Mouse (Mus musculus) naive thymus-derived CD4-positive, alpha-beta T cell, adult 2 months (primary cell): ENCODE results near the gene Kdr.

ENCODE experiments used
- DNase-seq: peaks from one replicate; pipeline ENCODE4 v3.0.0-alpha.2; 2011; ENCODE audit warnings: low read depth

The Kdr gene

DNA sequence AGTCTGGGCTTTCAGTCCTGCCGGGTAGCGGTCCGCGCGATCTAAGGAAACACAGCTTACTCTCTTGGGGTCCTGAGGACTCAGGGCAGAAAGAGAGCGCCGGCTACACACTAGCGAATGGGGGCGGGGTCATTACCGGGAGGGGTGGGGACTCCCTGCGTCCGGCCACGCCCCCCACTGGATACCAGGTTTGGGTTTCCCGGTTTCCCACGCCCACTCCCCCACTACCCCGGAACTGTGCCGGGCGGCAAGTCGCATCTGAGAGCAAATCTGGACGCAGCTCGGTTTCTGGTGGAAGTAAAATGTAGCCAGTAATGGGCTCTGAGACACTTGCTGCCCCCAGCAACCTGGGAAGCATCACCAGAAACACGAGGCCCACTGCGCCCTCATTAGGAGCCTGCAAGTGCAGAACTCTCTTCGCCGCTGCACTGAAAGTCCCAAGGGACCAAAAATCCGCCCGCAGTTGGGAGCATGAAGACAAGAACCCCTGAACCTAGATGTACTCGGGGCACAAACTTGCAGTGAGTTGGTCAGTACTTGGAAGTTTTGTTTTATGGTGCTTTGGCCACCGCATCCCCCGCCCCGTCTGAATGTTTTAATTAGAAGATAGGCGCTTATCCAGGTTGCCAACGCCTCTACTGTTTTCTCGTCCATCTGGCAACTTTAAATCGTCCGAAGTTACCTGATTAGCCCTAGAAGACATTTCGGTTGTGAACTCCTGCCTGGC is at the start of gene Kdr:
Gene Kdr (minus strand): TSS at position 85 of the 727 bp plus-strand sequence.
- DNase-seq = no peak

DNA sequence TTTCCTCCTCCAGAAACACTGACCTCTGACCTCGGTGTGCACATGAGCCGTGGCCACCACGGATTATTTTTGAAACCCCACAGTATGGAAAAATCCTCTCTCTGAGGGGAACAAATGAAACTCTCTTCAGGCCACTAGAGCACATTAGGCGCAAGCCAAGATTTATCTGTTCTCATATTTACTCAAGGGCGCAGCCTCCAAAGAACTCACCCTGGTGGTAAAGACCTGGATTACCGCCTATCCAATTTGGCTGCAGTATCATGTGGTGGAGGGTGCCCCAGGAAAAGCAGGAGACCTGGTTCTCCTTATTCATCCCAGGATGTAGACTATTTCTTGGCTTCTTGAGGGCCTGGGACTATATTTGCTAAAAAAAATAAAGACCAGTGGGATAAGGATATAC is 48.5 kb upstream of the Kdr start:
- no peak for DNase-seq

DNA sequence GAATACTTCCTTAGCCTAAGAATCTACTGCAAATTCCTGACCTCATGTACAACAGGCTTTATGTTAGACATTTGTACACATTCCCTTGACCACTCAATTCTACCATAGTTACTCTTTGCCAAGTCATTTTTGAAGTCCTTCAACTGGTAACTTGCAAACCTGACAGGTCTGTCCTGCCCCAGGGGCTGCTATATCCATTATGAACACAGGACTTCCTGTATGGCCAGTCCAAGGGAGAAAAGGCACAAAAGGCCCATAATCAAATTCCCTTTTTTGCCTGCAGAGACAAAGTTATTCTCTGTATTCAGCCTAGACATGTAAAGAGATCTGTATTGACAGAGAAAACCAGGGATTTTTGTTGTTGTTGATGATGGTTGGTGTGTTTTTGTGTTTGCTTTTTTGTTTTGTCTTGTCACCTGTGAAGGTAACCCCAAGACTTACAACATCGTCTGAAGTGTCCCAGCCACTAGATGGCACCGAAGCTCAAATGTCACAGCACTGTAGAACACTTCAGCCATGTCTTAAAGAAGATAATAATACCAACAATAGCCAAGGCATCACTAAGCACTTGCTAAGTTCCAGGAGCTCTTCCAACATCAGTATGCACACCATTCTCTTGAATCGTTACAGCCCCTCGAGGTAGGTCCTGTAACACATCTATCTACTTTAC is 47.9 kb upstream of the Kdr start:
- peak; percentile 33 for DNase-seq

DNA sequence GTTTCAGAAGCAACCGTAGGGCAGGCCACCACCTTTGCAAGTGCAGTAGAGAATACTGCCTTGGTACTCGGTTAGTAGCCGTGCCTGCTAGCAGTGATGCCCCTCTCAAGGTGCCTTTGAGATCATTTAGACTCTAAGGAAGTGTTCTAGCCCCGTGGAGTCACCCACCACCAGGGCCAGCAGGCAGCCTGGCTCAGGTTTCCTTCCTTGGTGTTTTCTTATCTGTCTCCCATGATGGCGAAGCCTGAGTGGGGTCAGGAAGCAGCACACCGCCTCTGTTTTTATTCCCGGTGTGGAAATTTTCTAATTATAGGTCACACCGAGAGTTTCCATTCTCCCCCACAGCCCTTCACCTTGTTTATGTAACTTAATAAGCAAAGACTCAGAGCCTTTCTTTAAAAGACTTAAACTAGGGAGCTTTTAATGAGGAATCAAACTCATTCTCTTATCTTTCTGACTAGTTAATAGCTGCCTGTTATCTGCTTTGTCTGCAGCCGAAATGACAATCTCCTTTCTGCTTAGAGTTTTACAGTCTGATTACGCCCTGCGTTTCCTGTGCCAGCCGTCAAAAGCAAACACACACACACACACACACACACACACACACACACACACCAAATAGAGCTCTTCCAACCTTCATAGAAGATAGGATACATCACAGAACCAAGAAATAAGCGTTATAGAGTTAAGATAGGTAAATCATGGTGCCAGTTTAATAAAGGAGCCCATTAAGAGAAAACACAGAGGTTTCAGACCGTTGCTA is 44.9 kb upstream of the Kdr start:
- no peak for DNase-seq

DNA sequence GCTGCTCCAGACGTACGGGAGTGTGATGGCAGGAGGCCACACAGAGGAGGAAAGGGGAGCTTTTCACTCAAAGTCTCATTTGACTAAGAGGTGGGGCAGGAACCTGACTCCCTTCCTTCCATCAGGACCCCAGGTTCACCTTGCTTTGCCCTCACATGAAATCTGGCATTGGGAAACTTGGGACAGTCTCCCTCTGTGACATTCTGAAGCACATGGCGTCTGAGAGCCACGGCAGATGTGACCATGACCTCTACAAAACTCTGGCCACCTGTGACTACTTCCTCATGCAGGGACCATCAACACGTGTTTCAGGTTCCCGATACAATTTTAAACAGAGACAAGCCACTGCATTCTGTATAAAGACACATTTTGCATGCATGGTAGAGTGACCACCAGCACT is 44.2 kb upstream of the Kdr start:
- no peak for DNase-seq

DNA sequence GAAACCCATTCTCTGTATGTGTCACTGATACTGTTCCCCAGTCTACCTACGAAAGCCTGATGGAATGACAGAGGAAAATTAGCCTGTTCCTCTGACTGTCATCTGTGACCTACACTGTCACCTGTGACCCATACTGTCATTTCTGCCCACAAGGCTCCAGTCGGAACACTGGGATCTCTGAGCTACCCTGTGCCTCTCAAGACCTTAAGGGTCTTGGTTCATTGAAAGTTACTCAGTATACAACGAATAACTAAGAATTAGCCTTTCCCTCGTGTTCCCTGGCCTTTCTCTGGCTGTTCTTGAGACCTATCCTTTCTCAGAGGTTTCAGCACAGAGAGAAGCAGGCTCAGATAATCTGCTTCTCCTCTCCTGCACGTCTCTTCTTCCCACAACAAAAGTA is 40.1 kb upstream of the Kdr start:
- DNase-seq = no peak

DNA sequence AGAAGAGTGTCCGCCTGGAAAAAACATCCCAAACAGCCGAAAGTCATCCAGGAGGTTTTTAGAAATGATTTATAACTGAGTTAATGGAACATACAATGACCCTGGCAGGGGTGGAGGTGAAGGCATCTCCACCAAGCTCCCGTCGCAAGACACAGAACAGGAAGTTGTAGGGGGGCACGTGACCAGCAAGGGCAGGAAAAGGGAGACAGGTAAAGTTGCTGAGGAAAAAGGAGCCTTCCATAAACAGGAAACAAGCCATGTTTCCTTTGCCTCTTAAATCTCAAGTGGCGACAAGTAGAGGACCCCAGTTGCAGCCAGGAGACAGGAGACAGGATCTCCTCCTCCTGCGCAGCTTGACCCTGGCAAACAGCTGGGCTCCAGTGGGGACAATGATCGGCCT is 37.8 kb upstream of the Kdr start:
- no peak for DNase-seq

DNA sequence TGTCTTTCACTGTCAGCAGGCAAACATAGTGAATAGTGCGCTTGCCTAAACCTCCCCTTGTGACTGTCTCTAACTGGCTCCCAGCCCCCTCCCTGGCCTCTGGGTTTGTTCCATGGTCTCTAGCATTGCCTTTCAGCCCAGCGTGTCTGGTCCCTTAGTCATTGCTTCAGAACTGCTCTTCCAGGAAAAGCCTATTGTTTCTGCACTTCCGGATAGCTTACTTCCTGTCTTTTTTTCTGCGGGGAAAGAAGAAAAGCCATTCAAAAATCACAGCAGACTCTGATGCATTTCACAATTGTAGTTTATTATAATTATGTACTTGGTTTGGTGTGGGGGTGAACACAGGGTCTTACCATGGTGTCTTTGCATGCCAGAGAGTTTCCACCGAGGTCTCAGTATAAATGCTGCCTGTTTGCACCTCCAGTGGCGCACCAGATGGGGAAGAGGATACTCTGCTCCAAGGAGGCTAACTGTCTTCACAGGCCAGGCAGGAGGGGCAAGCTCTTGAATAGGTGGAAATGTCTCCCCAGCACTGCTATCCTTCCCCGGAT is 35.7 kb upstream of the Kdr start:
- DNase-seq = no peak

DNA sequence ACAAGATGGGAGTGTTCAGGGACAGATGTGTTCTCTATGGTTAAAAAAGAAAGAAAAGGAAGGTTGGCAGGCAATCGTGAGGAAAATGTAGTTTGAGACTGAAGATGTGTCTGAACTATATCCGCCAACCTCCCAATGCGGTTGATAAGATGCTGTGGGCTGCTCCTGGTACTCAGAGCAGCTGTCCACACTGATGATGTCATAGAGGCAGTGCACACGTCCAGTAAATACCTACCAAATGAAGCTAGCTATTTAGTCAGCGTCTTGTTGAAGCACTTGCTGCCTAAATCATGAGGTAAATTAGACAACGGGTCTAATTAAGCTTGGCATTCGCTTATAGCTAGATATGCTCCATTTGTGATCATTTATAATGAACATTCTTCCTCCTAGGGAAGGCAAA is 28.1 kb upstream of the Kdr start:
- DNase-seq = no peak

DNA sequence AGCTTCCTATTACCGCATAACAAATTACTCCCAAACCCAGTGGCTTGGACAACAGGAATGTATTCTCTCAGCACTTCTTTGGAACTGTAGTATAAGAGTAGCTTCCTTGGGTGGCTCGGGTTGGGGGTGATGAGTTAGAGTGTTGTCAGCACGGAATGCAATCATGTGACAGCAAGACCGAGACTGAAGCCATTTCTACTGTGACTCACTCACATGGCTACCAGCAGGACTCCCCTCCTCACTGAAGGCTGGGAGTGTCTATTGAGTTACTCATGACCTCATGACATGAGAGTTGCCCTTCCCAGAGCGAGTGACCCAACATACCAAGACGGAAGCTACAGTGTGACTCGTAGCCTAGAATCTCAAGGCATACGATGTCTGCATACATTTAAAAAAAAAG is 12.0 kb upstream of the Kdr start:
- no peak for DNase-seq

DNA sequence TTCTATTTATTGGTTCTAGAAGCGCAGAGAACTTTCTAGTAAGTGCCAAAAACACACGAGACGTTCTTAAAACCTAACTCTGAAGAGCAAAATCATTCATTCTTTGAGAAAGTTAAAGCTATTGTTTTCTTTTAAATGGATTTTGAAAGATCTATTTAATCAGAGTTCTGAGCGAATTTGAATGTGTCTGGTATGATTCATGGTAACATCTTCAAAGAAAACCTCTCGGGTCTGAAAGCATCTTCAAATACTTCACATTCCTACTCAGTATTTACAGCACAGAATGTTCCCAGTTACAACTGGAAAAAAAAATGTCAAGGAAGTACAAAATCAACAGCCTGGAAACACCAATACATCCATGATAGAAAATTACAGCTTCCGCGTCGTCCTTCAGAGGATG is 9.3 kb upstream of the Kdr start:
- DNase-seq = no peak

DNA sequence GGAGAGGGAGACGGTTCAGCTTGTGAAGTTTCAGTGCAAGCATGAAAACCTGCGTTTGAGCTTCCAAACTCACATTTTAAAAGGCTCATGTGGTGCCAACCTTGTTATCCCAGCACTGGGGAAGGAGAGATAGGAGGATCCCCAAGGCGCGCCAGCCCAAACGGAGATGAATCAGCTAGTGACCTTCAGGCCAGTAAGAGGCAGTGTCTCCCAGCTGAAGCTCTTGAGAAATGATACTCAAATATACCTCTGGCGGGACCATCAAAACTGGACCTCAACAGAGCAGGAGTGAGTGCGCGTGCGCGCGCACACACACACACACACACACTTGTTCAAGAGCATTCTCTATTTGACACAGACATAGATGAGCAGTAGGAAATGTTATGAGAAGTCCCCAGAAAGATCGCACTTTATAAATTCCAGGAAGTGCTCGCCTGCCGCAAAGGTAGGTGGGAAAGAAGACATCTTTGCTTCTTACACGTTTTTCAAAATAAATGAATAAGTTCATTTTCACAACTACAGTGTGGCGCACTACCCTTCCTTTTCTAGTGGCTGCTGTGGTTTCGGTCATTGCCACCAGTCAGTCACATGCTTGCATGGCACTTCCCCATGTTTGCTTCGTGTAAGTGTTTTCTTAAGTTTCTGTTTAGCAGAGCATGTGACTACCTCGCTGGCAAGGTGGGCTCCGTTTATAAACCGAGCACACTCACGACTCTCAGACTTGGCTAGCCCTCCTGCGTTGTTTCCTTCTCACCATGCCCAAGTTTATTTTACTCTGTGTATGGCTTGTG is 2.5 kb upstream of the Kdr start:
- DNase-seq = peak; percentile 2

DNA sequence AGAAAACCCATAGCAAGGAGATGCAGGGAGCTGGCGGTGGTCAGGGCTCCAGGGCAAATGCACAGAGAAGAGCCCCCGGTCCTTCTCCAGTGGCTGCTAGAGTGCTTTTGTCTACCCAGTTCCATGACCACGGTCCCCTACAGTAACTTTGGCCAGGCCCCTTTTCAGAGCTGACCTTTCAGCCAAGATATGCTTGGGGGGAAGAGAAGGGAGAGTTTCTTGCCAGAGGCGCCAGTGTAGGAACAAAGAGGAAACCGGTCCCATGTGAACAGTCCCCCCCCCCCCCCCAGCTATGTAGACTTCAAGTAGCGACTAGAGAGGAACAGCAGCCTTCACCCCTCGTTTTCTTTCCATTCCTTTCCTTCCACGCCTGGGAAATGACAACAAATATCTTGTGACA is 850 bp upstream of the Kdr start:
- no peak for DNase-seq

DNA sequence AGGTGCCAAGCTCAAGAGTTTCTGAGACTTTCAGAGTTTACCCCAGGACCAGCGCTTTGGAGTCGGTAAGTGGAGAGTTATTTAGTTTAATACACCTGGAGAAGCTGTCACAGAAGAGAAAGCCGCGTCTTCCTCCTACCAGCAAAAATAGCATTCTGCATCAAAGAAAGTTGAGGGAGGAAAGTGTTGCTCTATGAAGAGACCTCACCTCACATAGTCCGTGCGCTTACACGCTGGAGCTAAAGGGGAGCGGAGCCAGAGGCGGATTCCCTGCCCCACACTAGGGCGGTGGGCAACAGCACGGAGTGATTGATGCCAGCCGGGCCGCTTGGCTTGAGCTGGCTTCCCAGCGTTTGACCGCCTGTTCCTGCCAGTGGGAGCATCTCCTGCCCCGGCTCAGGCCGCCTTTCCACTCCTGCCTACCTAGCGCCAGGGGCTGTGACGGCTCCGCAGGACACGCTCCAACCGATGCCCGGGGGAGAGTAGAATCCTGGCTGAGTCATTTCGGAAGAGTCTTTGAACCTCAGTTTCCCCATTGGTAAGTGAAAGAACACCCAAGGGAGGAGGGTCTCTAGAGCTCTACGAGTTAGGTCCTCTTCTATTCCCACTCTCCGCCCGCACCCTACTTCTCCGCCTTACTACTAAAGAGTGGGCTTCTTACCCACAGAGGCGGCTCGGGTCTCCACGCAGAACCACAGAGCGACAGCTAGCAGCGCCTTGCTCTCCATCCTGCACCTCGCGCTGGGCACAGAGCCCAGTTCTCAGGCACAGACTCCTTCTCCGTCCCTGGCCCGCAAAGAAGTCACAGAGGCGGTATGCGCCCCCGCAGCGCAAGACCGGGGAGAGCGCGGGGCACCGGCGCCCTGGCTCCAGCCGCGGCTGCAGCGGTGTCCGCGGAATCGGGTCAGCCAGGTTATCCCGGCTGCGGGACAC is 551 bp downstream of the Kdr start:
- no peak for DNase-seq

DNA sequence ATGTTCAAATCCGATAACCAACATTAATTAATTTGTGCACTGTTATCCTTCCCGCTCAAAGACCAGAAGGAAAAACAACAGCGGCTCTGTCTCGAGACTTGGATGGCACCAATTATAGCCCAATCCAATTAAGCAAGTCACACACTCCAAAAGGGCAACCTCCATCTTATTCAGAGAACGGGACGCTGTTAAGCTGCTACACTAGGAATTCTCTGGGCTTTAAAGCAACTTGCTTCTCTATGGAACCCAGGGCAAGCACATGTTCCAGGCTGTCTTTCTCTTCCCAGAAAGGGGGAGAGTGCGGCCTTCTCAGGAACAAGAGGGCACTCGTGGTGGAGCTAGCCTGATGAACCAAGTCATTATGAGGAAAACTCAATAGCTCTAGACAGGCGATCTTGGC is 1.6 kb downstream of the Kdr start:
- no peak for DNase-seq

DNA sequence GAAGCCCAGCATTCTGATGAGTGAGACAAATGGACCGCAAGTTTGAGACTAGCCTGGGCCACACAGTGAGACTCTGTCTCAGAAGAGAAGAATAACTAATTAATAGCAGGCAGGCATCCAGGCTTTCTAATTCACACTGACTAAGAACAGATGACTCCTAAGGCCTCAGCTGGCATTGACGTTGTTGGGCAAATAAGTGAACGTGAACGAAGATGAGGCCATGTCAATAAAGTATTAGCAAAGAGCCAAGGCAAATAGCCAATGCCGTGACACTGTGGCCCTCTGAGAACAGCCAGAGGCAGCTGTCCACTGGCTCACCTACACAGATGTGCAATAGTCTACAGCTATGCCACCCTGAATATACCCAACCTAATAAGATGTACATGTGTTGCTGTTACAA is 2.9 kb downstream of the Kdr start:
- DNase-seq = no peak

DNA sequence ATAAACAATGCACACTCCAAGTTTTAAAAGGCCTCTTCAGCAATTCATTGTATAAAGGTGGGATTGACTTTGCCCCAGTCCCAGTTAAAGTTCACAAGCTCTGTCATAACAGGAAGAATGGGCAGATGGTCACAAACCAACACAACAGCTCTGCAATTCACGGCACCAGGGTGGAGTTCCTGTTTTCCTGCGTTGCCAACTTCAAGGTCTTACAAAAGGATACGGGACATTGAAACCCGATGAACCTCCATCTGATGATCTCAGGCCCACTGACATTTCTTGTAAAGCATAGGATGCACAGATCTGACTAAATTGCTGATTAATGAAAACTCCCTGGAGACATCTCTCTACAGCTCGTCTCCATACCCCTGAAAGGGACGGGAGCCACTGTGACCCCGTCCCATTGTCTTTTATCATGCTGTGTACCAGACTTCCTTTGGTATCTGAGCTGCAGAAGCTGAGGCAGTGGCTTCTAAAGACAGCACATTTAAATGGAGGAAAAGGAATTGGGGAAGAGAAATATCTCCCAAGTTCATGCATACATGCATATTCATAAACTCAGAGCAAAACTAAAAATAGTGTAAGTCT is 3.6 kb downstream of the Kdr start:
- no peak for DNase-seq

DNA sequence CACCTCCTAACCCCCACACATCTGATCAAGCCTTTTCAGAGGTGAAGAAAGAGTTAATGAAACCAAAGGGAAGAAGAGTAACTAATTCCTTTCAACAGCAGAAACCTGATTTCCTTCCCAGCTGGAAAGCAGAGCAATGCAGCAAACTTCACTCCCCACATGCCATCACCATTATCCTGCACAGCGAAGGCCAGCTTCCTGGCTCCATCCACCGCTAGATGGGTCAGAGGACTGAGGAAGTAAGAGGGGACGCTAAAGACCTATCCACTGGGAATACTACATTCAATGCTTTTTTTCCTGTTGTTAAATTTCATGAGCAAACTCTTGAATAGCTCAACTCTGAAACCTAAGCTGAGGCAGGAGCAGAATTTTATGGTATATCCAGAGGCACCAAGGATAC is 8.4 kb downstream of the Kdr start:
- DNase-seq = no peak

DNA sequence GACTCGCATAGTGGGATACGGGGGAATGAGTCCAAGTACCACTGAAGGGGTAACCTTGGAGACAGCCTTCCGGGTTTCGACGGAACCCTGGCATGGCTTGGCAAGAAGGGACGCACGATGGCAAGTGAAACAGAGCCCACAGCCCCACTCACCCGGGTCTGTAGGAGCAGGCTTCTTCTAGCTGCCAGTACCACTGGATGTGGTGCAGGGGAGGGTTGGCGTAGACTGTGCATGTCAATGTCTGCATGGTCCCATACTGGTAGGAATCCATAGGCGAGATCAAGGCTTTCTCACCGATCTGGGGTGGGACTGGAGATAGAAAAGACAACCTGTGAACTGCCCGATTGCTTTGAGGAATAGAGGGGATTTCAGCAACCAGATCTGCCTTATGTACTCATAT is 15.7 kb downstream of the Kdr start:
- DNase-seq = no peak

DNA sequence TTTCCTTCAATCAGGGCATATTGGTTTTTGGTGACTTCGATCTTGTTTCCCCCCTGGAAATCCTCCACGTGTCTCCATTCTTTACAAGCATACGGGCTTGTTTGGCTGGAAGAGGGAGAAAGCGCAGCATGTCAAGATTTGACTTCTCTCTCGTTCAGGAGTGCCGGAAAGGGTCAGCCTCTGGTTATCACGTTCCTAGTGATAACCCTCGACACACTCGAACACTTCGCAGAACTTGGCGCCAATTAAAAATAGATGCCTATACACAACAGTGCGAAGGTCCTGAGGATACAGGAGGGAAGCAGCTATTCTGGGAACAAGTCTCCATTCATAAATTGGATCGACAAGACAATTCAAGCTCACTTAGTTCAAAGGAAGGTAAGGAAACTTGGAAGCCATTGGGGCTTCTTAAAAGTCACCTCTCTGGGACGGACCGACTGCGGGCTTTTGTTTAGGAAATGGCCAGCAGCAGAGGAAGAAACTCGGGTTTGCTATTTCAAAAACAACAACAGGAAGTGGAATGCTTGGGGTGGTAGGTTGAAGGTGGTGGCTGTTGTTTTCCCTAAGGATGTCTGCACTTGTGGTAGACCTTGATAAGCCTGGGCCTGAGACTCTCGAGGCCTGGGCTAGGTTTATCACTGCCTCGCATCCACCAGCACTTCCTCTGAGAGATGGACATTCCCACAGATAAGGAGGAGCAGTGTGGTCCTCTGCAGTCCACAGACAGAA is 16.4 kb downstream of the Kdr start:
- no peak for DNase-seq
